Mouse (Mus musculus) adrenal gland, postnatal 10 days (tissue): ENCODE measurements around the gene Rps17. TPM values are rescaled to one million over a fixed set of nuclear protein-coding genes. Genes with fewer than 3 reads are reported as not detected.

ENCODE experiments used
- DNase-seq: peaks from one replicate; pipeline ENCODE4 v3.0.0; 2021; ENCODE audit warnings: mixed read lengths
- total RNA-seq, 2 experiments: library from RNA; stranded (reverse); gene quantifications; 2 replicates each; pipeline ENCODE4 v1.2.3; 2021

The Rps17 gene
- total RNA-seq, 2 experiments from 2014 or later, result 1,406 to 1,408 TPM

GRCm38 (mm10) chr7:81335705-81336431 lies 9.2 kb downstream of the Rps17 start:
- peak; percentile 48 for DNase-seq

DNA sequence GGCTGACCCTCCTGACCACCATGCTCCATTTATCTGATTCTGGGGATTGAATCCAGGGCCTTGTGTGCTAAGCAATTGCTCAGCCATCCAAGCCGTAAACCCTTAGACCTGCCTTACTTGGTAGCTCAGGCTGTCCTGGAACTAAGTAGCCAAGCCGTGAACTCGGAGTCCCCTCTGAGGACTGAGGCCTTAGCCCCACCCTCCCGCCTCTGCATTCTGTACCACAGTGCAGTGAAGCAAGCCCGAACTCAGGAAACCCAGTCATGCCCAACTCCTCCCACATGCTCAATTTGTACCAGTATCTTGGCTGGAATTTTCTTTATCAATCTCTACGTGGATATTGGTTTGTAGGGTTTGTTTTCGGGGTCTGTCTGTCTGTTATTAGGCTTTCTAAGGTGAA lies 13.2 kb downstream of the Rps17 start:
- DNase-seq, result no peak

DNA sequence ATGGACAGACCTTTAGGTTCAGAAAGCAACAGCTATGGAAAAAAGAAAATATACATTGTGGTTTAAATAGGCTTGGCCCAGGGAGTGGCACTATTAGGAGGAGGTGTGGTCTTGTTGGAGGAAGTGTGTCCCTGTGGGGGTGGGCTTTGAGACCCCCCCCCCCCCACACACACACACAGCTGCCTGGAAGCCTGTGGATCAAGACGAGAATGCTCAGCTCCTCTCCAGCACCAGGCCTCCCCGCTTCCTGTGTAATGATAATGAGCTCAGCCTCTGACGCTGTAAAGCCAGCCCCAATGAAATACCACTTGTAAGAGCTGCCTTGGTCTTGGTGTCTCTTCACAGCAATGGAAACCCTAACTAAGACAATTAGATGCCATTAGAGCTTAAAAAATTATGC lies 14.3 kb downstream of the Rps17 start:
- no peak for DNase-seq

DNA sequence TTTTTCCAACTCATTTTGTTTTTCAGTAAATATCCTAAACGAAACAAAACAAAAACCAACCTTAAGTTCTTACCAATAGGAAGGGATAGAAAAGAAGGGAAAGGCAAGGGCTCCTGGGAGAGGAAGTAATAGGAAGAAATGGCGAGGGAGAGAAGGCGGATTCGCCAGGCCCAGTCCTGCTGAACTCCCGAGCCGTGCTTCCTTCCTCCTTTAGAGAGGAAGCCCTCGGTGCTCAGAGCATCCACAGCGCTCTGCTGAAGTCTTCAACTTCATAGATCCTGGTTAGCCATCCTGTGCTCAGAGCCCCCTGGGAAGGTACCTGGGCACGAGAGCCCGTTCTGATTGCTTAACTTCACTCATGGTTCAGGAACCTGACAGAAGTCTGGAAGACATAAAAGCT lies 17.4 kb downstream of the Rps17 start:
- DNase-seq, result no peak

GRCm38 (mm10) chr7:81326859-81327258 lies 18.2 kb downstream of the Rps17 start:
- no peak for DNase-seq

DNA sequence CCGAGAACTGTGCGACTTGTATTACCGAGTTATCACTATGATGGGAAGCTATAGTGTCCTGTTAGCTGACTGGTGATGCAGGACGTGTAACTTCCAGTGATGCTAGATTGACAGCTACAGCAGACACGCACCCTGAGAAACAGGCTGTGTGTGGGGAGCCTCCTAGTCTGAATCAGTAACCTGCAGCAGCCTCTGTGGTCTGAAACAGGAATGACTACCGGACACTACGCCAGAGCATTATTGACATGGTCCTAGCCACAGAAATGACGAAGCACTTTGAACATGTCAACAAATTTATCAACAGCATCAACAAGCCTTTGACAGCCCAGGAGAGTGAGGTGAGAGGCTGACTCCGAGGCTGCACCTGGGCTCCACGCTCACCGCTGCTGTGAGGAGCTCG lies 19.0 kb downstream of the Rps17 start:
- DNase-seq, result no peak

DNA sequence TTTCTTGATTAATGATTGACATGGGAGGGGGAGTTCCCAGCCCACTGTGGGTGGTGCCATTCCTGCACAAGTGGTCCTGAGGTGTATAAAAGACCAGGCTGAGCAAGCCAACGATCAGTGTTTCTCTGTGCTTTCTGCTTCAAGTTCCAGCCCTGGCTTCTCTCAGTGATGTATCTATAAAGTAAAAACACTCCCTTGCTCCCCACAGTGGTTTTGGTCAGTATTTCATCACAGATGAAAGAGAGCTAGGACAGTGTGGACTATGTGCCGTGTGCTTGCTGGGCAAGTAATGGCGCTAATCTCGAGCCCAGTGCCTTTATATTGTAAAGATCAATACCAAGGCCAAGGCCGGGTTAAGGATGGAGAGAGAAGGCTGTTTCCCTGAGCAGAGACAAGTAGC lies 23.3 kb downstream of the Rps17 start:
- no peak for DNase-seq

- no peak for DNase-seq
Observed at GRCm38 (mm10) chr7:81319749-81320148, 25.3 kb downstream of the Rps17 start.

DNA sequence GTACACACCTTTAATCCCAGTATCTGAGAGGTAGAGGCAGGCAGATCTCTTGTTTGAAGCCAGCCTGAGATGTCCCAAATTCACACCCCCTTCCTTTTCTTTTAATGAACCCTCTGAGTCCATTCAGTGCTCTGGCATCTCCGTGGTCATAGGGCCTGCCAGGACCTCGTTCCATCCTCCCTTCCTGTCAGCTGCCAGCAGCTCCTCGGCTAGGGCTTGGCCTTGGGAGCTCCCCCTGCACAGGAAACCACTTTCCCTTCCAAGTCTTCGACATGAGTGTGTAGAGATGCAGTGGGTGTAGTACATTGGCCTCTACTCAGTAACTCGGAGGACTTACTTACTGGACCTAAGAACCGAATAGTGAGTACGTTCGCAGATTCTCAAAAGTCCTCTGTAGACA lies 29.5 kb downstream of the Rps17 start:
- peak; percentile 46 for DNase-seq

GRCm38 (mm10) chr7:81311581-81311980 lies 33.5 kb downstream of the Rps17 start:
- peak; percentile 43 for DNase-seq

GRCm38 (mm10) chr7:81311130-81311529 lies 33.9 kb downstream of the Rps17 start:
- DNase-seq, result peak; percentile 37

DNA sequence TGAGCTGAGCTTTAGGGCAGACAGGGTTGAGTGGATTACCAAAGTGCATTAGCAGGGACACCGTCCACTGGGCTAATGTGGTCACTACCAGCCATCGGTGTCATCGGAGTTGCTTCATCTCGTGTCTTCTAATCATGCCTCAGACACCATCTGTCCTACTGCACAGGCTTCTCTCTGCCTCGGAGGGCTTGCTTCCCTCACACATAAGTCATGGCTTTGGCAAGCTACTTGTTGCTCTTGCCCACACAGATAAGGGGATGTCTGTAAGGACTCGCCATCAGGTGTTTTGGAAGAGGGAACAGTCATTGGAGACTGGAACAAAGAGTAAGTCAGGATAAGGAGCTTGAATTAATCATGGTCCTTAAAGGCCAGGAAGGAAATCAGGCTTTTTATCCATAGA lies 35.8 kb downstream of the Rps17 start:
- no peak for DNase-seq

DNA sequence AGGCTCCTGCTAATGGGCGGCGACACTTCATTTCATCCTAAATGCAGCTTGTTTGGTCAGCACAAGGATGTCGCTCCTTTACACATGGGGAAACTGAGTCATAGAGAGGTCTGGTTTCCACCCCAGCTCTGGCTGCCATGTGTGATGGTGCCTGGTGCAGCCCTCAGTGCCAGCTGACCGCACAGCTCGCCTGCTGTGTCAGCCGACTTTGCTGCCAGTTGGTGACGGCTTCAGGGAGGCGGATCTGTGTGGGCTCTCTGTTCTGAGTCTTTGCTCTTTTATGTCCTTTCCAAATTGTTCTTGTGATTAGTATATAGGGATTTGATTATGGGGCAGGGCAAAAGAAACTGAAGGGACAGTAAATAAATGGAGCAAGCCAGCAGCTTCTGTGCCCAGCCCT lies 37.3 kb downstream of the Rps17 start:
- no peak for DNase-seq

GRCm38 (mm10) chr7:81304675-81305074 lies 40.4 kb downstream of the Rps17 start:
- DNase-seq, result no peak

DNA sequence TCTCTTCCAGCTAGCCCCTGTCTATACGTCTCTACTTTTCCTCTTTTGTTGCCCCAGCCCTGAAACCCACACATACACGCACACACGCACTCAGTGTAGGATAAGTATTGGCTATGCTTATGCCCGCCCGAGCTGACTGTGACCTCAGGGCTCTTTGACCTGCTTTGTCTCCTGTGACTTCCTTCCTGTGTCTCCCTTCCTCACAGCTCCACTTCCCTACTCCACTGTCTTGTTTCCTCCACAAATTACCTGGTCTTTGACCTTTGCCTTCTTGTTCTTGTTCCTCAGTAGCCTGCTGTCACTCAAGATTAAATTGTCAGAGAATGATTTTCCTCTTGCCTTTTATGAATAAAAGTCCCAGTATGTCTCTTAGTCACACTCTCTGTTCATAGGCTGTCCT lies 41.0 kb downstream of the Rps17 start:
- DNase-seq, result no peak

GRCm38 (mm10) chr7:81303682-81304081 lies 41.4 kb downstream of the Rps17 start:
- DNase-seq, result peak; percentile 50

GRCm38 (mm10) chr7:81301323-81301722 lies 43.7 kb downstream of the Rps17 start:
- no peak for DNase-seq

- no peak for DNase-seq
Observed at GRCm38 (mm10) chr7:81298206-81298605, 46.8 kb downstream of the Rps17 start.

GRCm38 (mm10) chr7:81295169-81295568 lies 49.9 kb downstream of the Rps17 start:
- DNase-seq, result no peak

Other genes starting within 250 kb of the Rps17 start
- under 1 TPM; 0.58 to 0.66 TPM for gene Slc28a1, start 230.5 kb downstream of the Rps17 start, total RNA-seq
- gene Pde8a, start 131.7 kb downstream of the Rps17 start, total RNA-seq, result 10 to 100 TPM; 29.9 to 31.0 TPM
- 10 to 100 TPM in 1 of 2 experiments, 1 to 10 TPM in 1; 8.7 to 13.2 TPM for gene Cpeb1, start 110.2 kb upstream of the Rps17 start, total RNA-seq
- 10 to 100 TPM in 1 of 2 experiments, 1 to 10 TPM in 1; 7.6 to 12.8 TPM for gene Ap3b2, start 148.7 kb upstream of the Rps17 start, total RNA-seq
- gene BC048679, start 153.0 kb upstream of the Rps17 start, total RNA-seq, result not detected
- gene Fsd2, start 221.7 kb upstream of the Rps17 start, total RNA-seq, result 10 to 100 TPM in 1 of 2 experiments, 1 to 10 TPM in 1; 4.4 to 19.8 TPM
- 10 to 100 TPM; 16.3 to 16.4 TPM for gene Whamm, start 226.0 kb upstream of the Rps17 start, total RNA-seq